Mouse (Mus musculus): Measurements from ENCODE around the gene Flnb. TPM values are rescaled to one million over a fixed set of nuclear protein-coding genes. Genes with fewer than 3 reads are reported as not detected.

The Flnb gene
- polyA plus RNA-seq, 1 experiment from 2014 or later = 6.8 TPM

DNA sequence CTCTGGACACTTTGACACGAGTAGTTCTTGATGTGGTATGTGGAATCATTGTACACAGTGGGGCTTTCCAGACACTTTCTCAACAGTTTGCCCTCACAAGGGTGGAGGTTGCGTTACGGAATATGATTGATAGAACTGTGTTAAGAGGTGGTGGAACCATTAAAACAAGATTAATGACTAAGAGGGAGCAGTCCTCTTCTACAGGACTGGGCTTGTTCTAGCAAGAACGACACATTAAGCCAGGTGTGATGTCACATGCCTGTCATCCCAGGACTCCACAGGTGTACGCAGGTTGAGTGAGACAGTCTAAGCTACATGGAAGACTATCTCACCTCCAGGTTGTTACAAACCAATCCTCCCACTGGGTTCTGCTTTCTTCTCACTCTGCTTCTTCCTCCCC lies 181.7 kb downstream of the Flnb start:
- Histone ChIP-seq H3K27me3 (replicated peaks; ENCODE audit: control insufficient read depth, insufficient read depth, low read length) (peaks cover 8% of the 10 kb centered on the region), H3K4me2 (ENCODE audit: low read length) (no peak overlapping the region), H3K36me3 (ENCODE audit: control insufficient read depth, insufficient read depth, low read length) (no peaks in the 10 kb centered on the region), H3K27ac (ENCODE audit: low read depth, low read length) (no peak overlapping the region), H3K4me3 (ENCODE audit: low read depth, low read length) (no peak overlapping the region), H3K9me3 (replicated peaks; ENCODE audit: control insufficient read depth, low read length) (no peaks in the 10 kb centered on the region), H3K9ac (ENCODE audit: low read length) (no peak overlapping the region), H3K4me1 (ENCODE audit: control insufficient read depth, insufficient read depth, low read length) (peaks cover 9% of the 10 kb centered on the region; the same call in 1 of the 2 replicates)
- WGBS = 84% methylated on average over 5 of the region's 5 CpGs
- DNase-seq (ENCODE audit: low spot score) (no peak), ATAC-seq (no peak)

DNA sequence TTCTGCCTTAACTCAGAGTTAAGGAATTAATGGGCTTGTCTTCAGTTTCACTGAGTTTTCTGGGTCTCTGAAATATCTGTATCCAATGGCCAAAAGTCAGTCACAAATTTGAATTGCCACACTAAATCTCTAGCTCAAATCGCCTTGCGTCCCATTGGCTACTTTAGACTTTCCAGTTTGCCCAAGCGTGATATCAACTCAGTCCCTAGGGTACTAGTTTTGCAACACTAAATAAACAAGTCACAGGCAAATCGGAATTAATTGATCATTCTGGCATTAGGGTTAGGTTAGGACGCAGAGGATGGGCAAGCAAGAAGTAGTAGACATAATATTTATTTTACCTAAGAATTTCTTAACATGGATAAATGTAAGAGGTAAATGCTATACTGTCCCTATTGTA lies 182.5 kb downstream of the Flnb start:
- Histone ChIP-seq H3K27ac (ENCODE audit: low read depth, low read length) (no peak overlapping the region), H3K36me3 (ENCODE audit: control insufficient read depth, insufficient read depth, low read length) (no peaks in the 10 kb centered on the region), H3K27me3 (replicated peaks; ENCODE audit: control insufficient read depth, insufficient read depth, low read length) (peaks cover 8% of the 10 kb centered on the region), H3K9ac (ENCODE audit: low read length) (no peak overlapping the region), H3K4me3 (ENCODE audit: low read depth, low read length) (no peak overlapping the region), H3K4me2 (ENCODE audit: low read length) (no peak overlapping the region), H3K9me3 (replicated peaks; ENCODE audit: control insufficient read depth, low read length) (no peaks in the 10 kb centered on the region), H3K4me1 (ENCODE audit: control insufficient read depth, insufficient read depth, low read length) (peaks cover 9% of the 10 kb centered on the region; the same call in 1 of the 2 replicates)
- DNase-seq (ENCODE audit: low spot score) (no peak), ATAC-seq (no peak)
- WGBS = 91% methylated on average over 5 of the region's 5 CpGs

Other genes with a start within 250 kb of the Flnb start
- gene Gm3558, start 249.4 kb upstream of the Flnb start, polyA plus RNA-seq (2014; fragmentation: Nextera tagmentation; extraction: Ambion mirVana) = 2.9 and 4.1 TPM in 2 replicates
- not detected in 2 replicates for gene Gm10338, start 222.4 kb upstream of the Flnb start, polyA plus RNA-seq (2014; fragmentation: Nextera tagmentation; extraction: Ambion mirVana)
- not detected in 2 replicates for gene Gm10128, start 174.0 kb upstream of the Flnb start, polyA plus RNA-seq (2014; fragmentation: Nextera tagmentation; extraction: Ambion mirVana)
- not detected in 2 replicates for gene Gm26661, start 26.4 kb upstream of the Flnb start, polyA plus RNA-seq (2014; fragmentation: Nextera tagmentation; extraction: Ambion mirVana)
- gene Gm45521, start 139.3 kb downstream of the Flnb start, polyA plus RNA-seq (2014; fragmentation: Nextera tagmentation; extraction: Ambion mirVana) = 0.28 TPM in 1 of 2 replicates, not detected in the other
- 0.05 and 0.15 TPM in 2 replicates for gene Dnase1l3, start 176.6 kb downstream of the Flnb start, polyA plus RNA-seq (2014; fragmentation: Nextera tagmentation; extraction: Ambion mirVana)
- gene Abhd6, start 184.9 kb downstream of the Flnb start, polyA plus RNA-seq (2014; fragmentation: Nextera tagmentation; extraction: Ambion mirVana) = 33.5 and 34.1 TPM in 2 replicates

All from forebrain, embryonic 14.5 days (tissue).